In genomic region chr1:148901319-148902033, GRCm38 (mm10) we compare ENCODE assay signal across 21 mouse cellular contexts.
DNase-seq lines count a peak whose midpoint lies in the region; ATAC-seq and TF ChIP-seq lines count a peak whose summit lies in the region.
"Had no signal": no experiment of that assay in that cellular context is flagged by ENCODE, and none has a peak within 500 bp of the region (broad histone marks: within the 10 kb centered on the region; RNA-seq: fewer than 3 reads in every experiment).

No protein-coding gene starts in this region.

- H3K27ac ChIP-seq in intestine, embryonic 15.5 days, result no peak overlapping the region
- no peak overlapping the region for H3K27ac ChIP-seq in intestine, embryonic 16.5 days (ENCODE audit: low read length)
- no peak overlapping the region for H3K27ac ChIP-seq in intestine, postnatal 0 days (ENCODE audit: low read depth, low read length)

- no peaks in the 10 kb centered on the region for H3K36me3 ChIP-seq in intestine, embryonic 15.5 days
- no peaks in the 10 kb centered on the region for H3K36me3 ChIP-seq in intestine, embryonic 16.5 days (ENCODE audit: control insufficient read depth, insufficient read depth, low read length)
- no peaks in the 10 kb centered on the region for H3K36me3 ChIP-seq in intestine, postnatal 0 days (ENCODE audit: control insufficient read depth, insufficient read depth)
- H3K36me3 ChIP-seq: G1E had no signal

- no peak for DNase-seq in heart, adult 18-20 months
- no peak for DNase-seq in cerebellum, adult 11 months
- DNase-seq: adrenal gland, adult 2 months; adrenal gland, adult 8-10 months; adrenal gland, postnatal 10 days; adrenal gland, postnatal 14 days; adrenal gland, postnatal 25 days; adrenal gland, postnatal 36 days; B cell, adult 2 months; cerebellum, adult 11-12 months; cerebellum, adult 18-20 months; cerebellum, adult 2 months had no signal

- 73% methylated on average over 2 of the region's 2 CpGs for WGBS in intestine, embryonic 15.5 days
- WGBS in intestine, embryonic 16.5 days, result 68% methylated on average over 2 of the region's 2 CpGs
- 51% methylated on average over 2 of the region's 2 CpGs for WGBS in intestine, postnatal 0 days

- H3K4me1 ChIP-seq in intestine, embryonic 15.5 days (replicated peaks), result no peaks in the 10 kb centered on the region
- H3K4me1 ChIP-seq in intestine, embryonic 16.5 days (ENCODE audit: control insufficient read depth, insufficient read depth, low read length), result no peaks in the 10 kb centered on the region
- H3K4me1 ChIP-seq in intestine, postnatal 0 days (replicated peaks; ENCODE audit: control insufficient read depth, insufficient read depth, low read length), result no peaks in the 10 kb centered on the region

- H3K9me3 ChIP-seq in intestine, embryonic 15.5 days, result no peaks in the 10 kb centered on the region
- H3K9me3 ChIP-seq in intestine, embryonic 16.5 days (ENCODE audit: control insufficient read depth, low read length), result no peaks in the 10 kb centered on the region
- H3K9me3 ChIP-seq in intestine, postnatal 0 days (ENCODE audit: control insufficient read depth), result no peaks in the 10 kb centered on the region

- H3K4me2 ChIP-seq in intestine, embryonic 15.5 days (replicated peaks), result no peak overlapping the region
- H3K4me2 ChIP-seq in intestine, embryonic 16.5 days (ENCODE audit: low read depth, low read length), result no peak overlapping the region
- no peak overlapping the region for H3K4me2 ChIP-seq in intestine, postnatal 0 days (replicated peaks; ENCODE audit: low read depth)

- TF ChIP-seq CTCF in intestine, postnatal 0 days (IDR thresholded peaks at IDR 0.05; ENCODE audit: low read depth), result no peak

- no peaks in the 10 kb centered on the region for H3K27me3 ChIP-seq in intestine, embryonic 15.5 days (replicated peaks)
- H3K27me3 ChIP-seq in intestine, embryonic 16.5 days (replicated peaks; ENCODE audit: control insufficient read depth, insufficient read depth, low read length), result no peaks in the 10 kb centered on the region
- no peaks in the 10 kb centered on the region for H3K27me3 ChIP-seq in intestine, postnatal 0 days (replicated peaks; ENCODE audit: control insufficient read depth, insufficient read depth, low read length)
- H3K27me3 ChIP-seq: CH12.LX, Patski had no signal

- no peak overlapping the region for H3K4me3 ChIP-seq in intestine, embryonic 15.5 days (replicated peaks)
- H3K4me3 ChIP-seq in intestine, embryonic 16.5 days (ENCODE audit: low read length), result no peak overlapping the region
- no peak overlapping the region for H3K4me3 ChIP-seq in intestine, postnatal 0 days (ENCODE audit: low read depth, low read length)

- no peak overlapping the region for H3K9ac ChIP-seq in intestine, embryonic 15.5 days
- H3K9ac ChIP-seq in intestine, embryonic 16.5 days (ENCODE audit: low read depth, low read length), result no peak overlapping the region
- H3K9ac ChIP-seq in intestine, postnatal 0 days (ENCODE audit: low read depth, low read length), result no peak overlapping the region

- peak; percentile 96 for ATAC-seq in intestine, embryonic 15.5 days
- ATAC-seq in intestine, embryonic 16.5 days, result peak; percentile 96
- peak; percentile 73 for ATAC-seq in intestine, postnatal 0 days
- ATAC-seq in erythroblast, adult 5-6 weeks (replicated peaks; ENCODE audit: low FRiP score, poor library complexity, severe bottlenecking), result no peak
- ATAC-seq: activated CD4-positive, CD25-positive, alpha-beta regulatory T cell, adult 4 months; CD4-positive, CD25-positive, alpha-beta regulatory T cell, adult 4 months; Patski had no signal
